Mouse (Mus musculus) cortical plate, adult 2 months (tissue): ENCODE measurements around the gene Kat5.

ENCODE experiments used
- CTCF ChIP-seq: fragments of 200-500 bp; IDR thresholded peaks from 2 replicates; pipeline ENCODE4 v1.5.1; 2011; ENCODE audit warnings: mild to moderate bottlenecking, control low read depth, low read length; ENCODE audit not compliant: insufficient read depth; ENCODE audit errors: extremely low read depth
- POLR2A ChIP-seq: fragments of 200-500 bp; IDR thresholded peaks from 2 replicates; pipeline ENCODE4 v1.6.1; 2011; ENCODE audit warnings: mild to moderate bottlenecking, low read length, control low read depth; ENCODE audit not compliant: insufficient read depth; ENCODE audit errors: extremely low read depth

GRCm38 (mm10) chr19:5640339-5640738 is 30.3 kb upstream of the Kat5 start:
- no peak for TF ChIP-seq CTCF
- TF ChIP-seq POLR2A, result no peak
